Mouse (Mus musculus): ENCODE measurements around the gene Edar. TPM values are rescaled to one million over a fixed set of nuclear protein-coding genes. Genes with fewer than 3 reads are reported as not detected.

Gene Edar
- polyA plus RNA-seq, 2 experiments = not detected

DNA sequence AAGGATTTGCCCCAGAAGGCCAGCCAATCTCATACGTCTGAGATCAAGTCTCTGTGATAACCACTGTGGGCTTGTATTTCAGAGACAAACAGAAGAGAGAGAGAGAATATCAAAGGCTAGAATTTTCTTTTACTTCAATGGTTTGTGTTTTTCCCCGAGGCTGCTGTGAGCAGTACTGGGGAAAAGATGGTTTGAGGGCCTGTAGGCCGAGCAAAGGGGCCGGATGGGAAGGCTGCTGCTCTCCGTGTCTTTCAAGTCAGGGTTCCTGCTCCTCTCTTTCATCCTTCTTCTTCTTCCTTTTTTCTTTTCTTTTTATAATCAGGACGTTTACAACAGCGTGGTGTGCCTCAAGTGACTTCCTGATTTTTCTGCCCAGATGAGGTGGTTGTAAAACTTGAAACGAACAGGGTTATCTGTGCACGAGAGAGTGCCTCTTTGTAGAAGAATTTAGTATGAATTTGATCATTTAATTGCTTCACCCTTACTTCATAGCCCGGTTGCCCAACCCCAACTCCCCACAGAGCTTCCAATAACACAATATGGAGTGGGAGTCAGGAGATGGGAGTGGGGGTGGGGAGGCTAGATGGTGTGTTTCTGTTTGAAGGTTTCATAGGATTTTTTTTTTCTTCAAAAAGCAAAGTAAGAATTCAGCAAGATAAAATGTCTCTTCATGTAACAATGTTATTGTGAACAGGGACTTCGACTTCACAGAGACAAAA lies 16.0 kb downstream of the Edar start:
- no peak overlapping the region for H3K27ac ChIP-seq
- no peaks in the 10 kb centered on the region for H3K4me1 ChIP-seq (replicated peaks; ENCODE audit: control insufficient read depth in 2 of 2, insufficient read depth in 2 of 2, low read length in 1 of 2)
- no peak overlapping the region for H3K4me3 ChIP-seq (ENCODE audit: insufficient read depth in 1 of 2, low read depth in 2 of 2, low read length in 2 of 2)
- ATAC-seq (ENCODE audit: insufficient read depth) (no peak), DNase-seq (ENCODE audit: low read depth in 3 of 3, low spot score in 3 of 3) (no peak)
- 26% methylated on average over 11 of the region's 11 CpGs for WGBS (ENCODE audit: insufficient replicate concordance)
- TF ChIP-seq CTCF (IDR thresholded peaks at IDR 0.05; ENCODE audit: low read depth) (no peak), EP300 (IDR thresholded peaks at IDR 0.05; ENCODE audit: low read depth) (no peak)
- H3K4me2 ChIP-seq (ENCODE audit: low read depth) = no peak overlapping the region
- no peak overlapping the region for H3K9ac ChIP-seq (replicated peaks)
- H3K27me3 ChIP-seq (ENCODE audit: control insufficient read depth, insufficient read depth, low read length) = no peaks in the 10 kb centered on the region
- H3K9me3 ChIP-seq (ENCODE audit: control insufficient read depth, low read length) = no peaks in the 10 kb centered on the region
- H3K36me3 ChIP-seq (replicated peaks; ENCODE audit: control insufficient read depth, insufficient read depth, low read depth) = no peaks in the 10 kb centered on the region

DNA sequence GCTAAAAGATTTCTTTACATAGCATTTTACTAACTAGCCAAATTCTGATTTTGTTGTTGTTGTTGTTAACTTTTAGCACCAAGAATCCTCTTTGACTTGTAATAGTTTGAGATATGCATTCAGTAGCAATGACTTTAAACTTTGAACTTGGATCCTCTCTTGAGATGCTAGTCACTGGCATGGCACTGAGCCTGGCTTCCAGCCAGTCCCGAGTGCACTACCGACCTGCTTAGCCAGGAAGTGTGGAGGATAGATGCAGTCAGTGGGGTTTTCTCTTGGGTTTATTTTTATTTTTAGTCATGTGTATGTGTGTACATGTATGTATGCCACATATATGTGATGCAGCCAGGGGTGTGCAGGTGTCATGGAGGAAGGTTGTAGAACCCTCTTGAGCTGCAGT lies 17.7 kb downstream of the Edar start:
- no peaks in the 10 kb centered on the region for H3K4me1 ChIP-seq (replicated peaks; ENCODE audit: control insufficient read depth in 2 of 2, insufficient read depth in 2 of 2, low read length in 1 of 2)
- ATAC-seq (ENCODE audit: insufficient read depth) (no peak), DNase-seq (ENCODE audit: low read depth in 3 of 3, low spot score in 3 of 3) (no peak)
- H3K27ac ChIP-seq = no peak overlapping the region
- WGBS (ENCODE audit: insufficient replicate concordance) = 43% methylated on average over 2 of the region's 2 CpGs
- H3K9me3 ChIP-seq (ENCODE audit: control insufficient read depth, low read length) = no peaks in the 10 kb centered on the region
- no peak overlapping the region for H3K4me3 ChIP-seq (ENCODE audit: insufficient read depth in 1 of 2, low read depth in 2 of 2, low read length in 2 of 2)
- H3K36me3 ChIP-seq (replicated peaks; ENCODE audit: control insufficient read depth, insufficient read depth, low read depth) = no peaks in the 10 kb centered on the region
- H3K4me2 ChIP-seq (ENCODE audit: low read depth) = no peak overlapping the region
- TF ChIP-seq EP300 (IDR thresholded peaks at IDR 0.05; ENCODE audit: low read depth) = no peak
- TF ChIP-seq CTCF (IDR thresholded peaks at IDR 0.05; ENCODE audit: low read depth) = no peak
- H3K9ac ChIP-seq (replicated peaks) = no peak overlapping the region
- H3K27me3 ChIP-seq (ENCODE audit: control insufficient read depth, insufficient read depth, low read length) = no peaks in the 10 kb centered on the region

DNA sequence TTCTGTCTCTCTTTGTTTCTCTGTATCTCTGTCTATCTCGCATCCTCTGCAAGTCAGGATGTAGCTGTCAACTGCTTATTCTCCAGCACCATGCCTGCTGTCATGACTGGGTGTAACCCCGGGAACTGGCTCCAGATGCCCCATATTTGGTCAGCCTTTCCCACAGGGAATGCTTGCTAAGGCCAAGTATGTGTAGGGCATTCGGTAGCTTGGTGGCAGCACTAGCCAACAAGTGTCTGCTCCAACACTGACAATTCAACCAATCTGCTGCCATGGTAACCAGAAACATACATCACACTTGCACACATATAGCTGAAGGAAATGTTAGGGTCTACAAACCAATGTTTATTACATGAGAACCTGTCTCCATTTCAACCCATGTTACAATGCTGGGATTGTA lies 21.8 kb downstream of the Edar start:
- TF ChIP-seq CTCF (IDR thresholded peaks at IDR 0.05; ENCODE audit: low read depth) (no peak), EP300 (IDR thresholded peaks at IDR 0.05; ENCODE audit: low read depth) (no peak)
- H3K9ac ChIP-seq (replicated peaks) = no peak overlapping the region
- no peak for DNase-seq (ENCODE audit: low read depth in 3 of 3, low spot score in 3 of 3)
- no peaks in the 10 kb centered on the region for H3K9me3 ChIP-seq (ENCODE audit: control insufficient read depth, low read length)
- WGBS (ENCODE audit: insufficient replicate concordance) = 49% methylated on average over 3 of the region's 3 CpGs
- no peak overlapping the region for H3K4me2 ChIP-seq (ENCODE audit: low read depth)
- H3K27me3 ChIP-seq (ENCODE audit: control insufficient read depth, insufficient read depth, low read length) = no peaks in the 10 kb centered on the region; the same call in none of the 2 replicates
- no peak for ATAC-seq (ENCODE audit: insufficient read depth)
- H3K4me3 ChIP-seq (ENCODE audit: insufficient read depth in 1 of 2, low read depth in 2 of 2, low read length in 2 of 2) = no peak overlapping the region
- H3K27ac ChIP-seq = no peak overlapping the region
- H3K4me1 ChIP-seq (replicated peaks; ENCODE audit: control insufficient read depth in 2 of 2, insufficient read depth in 2 of 2, low read length in 1 of 2) = no peaks in the 10 kb centered on the region
- H3K36me3 ChIP-seq (replicated peaks; ENCODE audit: control insufficient read depth, insufficient read depth, low read depth) = no peaks in the 10 kb centered on the region

GRCm38 (mm10) chr10:58652418-58653394 lies 22.7 kb downstream of the Edar start:
- 17% methylated on average over 10 of the region's 10 CpGs for WGBS (ENCODE audit: insufficient replicate concordance)
- H3K9ac ChIP-seq (replicated peaks) = no peak overlapping the region
- no peaks in the 10 kb centered on the region for H3K4me1 ChIP-seq (replicated peaks; ENCODE audit: control insufficient read depth in 2 of 2, insufficient read depth in 2 of 2, low read length in 1 of 2)
- no peaks in the 10 kb centered on the region for H3K36me3 ChIP-seq (replicated peaks; ENCODE audit: control insufficient read depth, insufficient read depth, low read depth)
- no peak for DNase-seq (ENCODE audit: low read depth in 3 of 3, low spot score in 3 of 3)
- H3K4me2 ChIP-seq (ENCODE audit: low read depth) = no peak overlapping the region
- H3K27ac ChIP-seq = no peak overlapping the region
- H3K9me3 ChIP-seq (ENCODE audit: control insufficient read depth, low read length) = no peaks in the 10 kb centered on the region
- no peak overlapping the region for H3K4me3 ChIP-seq (ENCODE audit: insufficient read depth in 1 of 2, low read depth in 2 of 2, low read length in 2 of 2)
- TF ChIP-seq CTCF (IDR thresholded peaks at IDR 0.05; ENCODE audit: low read depth) = no peak
- no peak for TF ChIP-seq EP300 (IDR thresholded peaks at IDR 0.05; ENCODE audit: low read depth)
- H3K27me3 ChIP-seq (ENCODE audit: control insufficient read depth, insufficient read depth, low read length) = no peaks in the 10 kb centered on the region; the same call in none of the 2 replicates
- ATAC-seq (ENCODE audit: insufficient read depth) = no peak

- ATAC-seq (ENCODE audit: insufficient read depth) (no peak), DNase-seq (ENCODE audit: low read depth in 3 of 3, low spot score in 3 of 3) (no peak)
- H3K4me1 ChIP-seq (replicated peaks; ENCODE audit: control insufficient read depth in 2 of 2, insufficient read depth in 2 of 2, low read length in 1 of 2) = no peaks in the 10 kb centered on the region
- no peak for TF ChIP-seq CTCF (IDR thresholded peaks at IDR 0.05; ENCODE audit: low read depth)
- 3% methylated on average over 9 of the region's 9 CpGs for WGBS (ENCODE audit: insufficient replicate concordance)
- H3K27me3 ChIP-seq (ENCODE audit: control insufficient read depth, insufficient read depth, low read length) = no peaks in the 10 kb centered on the region; the same call in none of the 2 replicates
- H3K36me3 ChIP-seq (replicated peaks; ENCODE audit: control insufficient read depth, insufficient read depth, low read depth) = no peaks in the 10 kb centered on the region
- no peaks in the 10 kb centered on the region for H3K9me3 ChIP-seq (ENCODE audit: control insufficient read depth, low read length)
- H3K4me2 ChIP-seq (ENCODE audit: low read depth) = no peak overlapping the region
- no peak overlapping the region for H3K4me3 ChIP-seq (ENCODE audit: insufficient read depth in 1 of 2, low read depth in 2 of 2, low read length in 2 of 2)
- H3K27ac ChIP-seq = no peak overlapping the region
- no peak overlapping the region for H3K9ac ChIP-seq (replicated peaks)
Observed at GRCm38 (mm10) chr10:58652045-58652417, 23.4 kb downstream of the Edar start.

Measured in liver, embryonic 14.5 days (tissue).